Mouse (Mus musculus) kidney, adult 2 months (tissue): ENCODE measurements around the gene Arpc2. TPM values are rescaled to one million over a fixed set of nuclear protein-coding genes. Genes with fewer than 3 reads are reported as not detected.

Experiments used
- DNase-seq: peaks from one replicate; pipeline ENCODE4 v3.0.0; 2021
- H3K27ac ChIP-seq: fragments of 200-500 bp; 2 replicates; pipeline ENCODE4 v1.5.1; 2012; ENCODE audit warnings: low read depth, low read length, control low read depth, inconsistent platforms; ENCODE audit not compliant: insufficient read depth
- H3K27me3 ChIP-seq: fragments of 200-500 bp; replicated peaks from 2 replicates; pipeline ENCODE4 v1.6.1; 2012; ENCODE audit warnings: mild to moderate bottlenecking, moderate library complexity, low read length, inconsistent platforms; ENCODE audit not compliant: control insufficient read depth, insufficient read depth
- H3K36me3 ChIP-seq: fragments of 200-500 bp; 2 replicates; pipeline ENCODE4 v1.6.1; 2012; ENCODE audit warnings: mild to moderate bottlenecking, moderate library complexity, low read length, inconsistent platforms; ENCODE audit not compliant: control insufficient read depth, insufficient read depth
- H3K4me1 ChIP-seq: fragments of 200-500 bp; 2 replicates; pipeline ENCODE4 v1.6.1; 2011; ENCODE audit warnings: low read length; ENCODE audit not compliant: control insufficient read depth, insufficient read depth
- H3K4me3 ChIP-seq: fragments of 200-500 bp; 2 replicates; pipeline ENCODE4 v1.5.1; 2011; ENCODE audit warnings: mild to moderate bottlenecking, low read depth, low read length, control low read depth; ENCODE audit not compliant: insufficient read depth
- CTCF ChIP-seq: fragments of 200-500 bp; conservative IDR thresholded peaks from 2 replicates; pipeline ENCODE4 v1.5.1; 2011; ENCODE audit warnings: low read depth, mild to moderate bottlenecking, control low read depth, low read length, moderate library complexity, mixed read lengths; ENCODE audit not compliant: insufficient read depth, insufficient read length
- POLR2A ChIP-seq: fragments of 200-500 bp; IDR thresholded peaks from one replicate; pipeline ENCODE4 v1.6.1; 2011; ENCODE audit warnings: low read depth, low read length, control low read depth
- WGBS: fragments of 180-500 bp; shearing (Covaris S2); methylation state at CpG from one replicate; pipeline ENCODE4 v1.1.7; 2018; 5-methylcytosine and 5-hydroxymethylcytosine counted together
- polyA plus RNA-seq: library from polyadenylated mRNA; depleted of rRNA; stranded (reverse); fragments of >200 nt; gene quantifications from 2 replicates; pipeline ENCODE4 v1.2.3, GENCODE M21; 2012

Arpc2 gene
- polyA plus RNA-seq, 1 experiment, result 124 TPM

DNA sequence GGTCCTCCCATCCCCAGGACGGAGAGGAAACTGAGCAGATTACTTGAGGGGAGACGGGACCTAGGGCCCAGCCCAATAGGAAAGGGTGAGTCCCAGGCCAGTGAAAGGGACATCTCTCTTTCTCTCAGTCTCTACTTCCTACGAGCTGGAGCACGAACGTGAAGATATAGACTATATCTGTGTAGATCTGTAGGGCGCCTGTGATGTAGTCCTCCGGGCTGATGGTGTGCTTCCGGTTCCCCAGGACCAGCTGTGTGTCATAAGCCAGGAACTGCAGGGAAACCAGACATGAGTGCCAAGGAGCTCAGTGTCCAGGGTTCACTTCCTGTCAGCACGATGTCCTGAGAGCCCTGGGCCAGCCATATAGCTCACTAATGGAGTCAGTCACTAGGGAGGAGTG is 53.4 kb downstream of the Arpc2 start:
- H3K4me1 ChIP-seq, result no peaks in the 10 kb centered on the region; the same call in 1 of the 2 replicates
- H3K27me3 ChIP-seq, result no peaks in the 10 kb centered on the region
- 70% methylated on average over 9 of the region's 9 CpGs for whole genome bisulfite sequencing
- TF ChIP-seq CTCF, result no peak
- TF ChIP-seq POLR2A, result no peak
- H3K36me3 ChIP-seq, result no peaks in the 10 kb centered on the region
- H3K27ac ChIP-seq, result no peak overlapping the region
- peak; percentile 30 for DNase-seq
- H3K4me3 ChIP-seq, result no peak overlapping the region

DNA sequence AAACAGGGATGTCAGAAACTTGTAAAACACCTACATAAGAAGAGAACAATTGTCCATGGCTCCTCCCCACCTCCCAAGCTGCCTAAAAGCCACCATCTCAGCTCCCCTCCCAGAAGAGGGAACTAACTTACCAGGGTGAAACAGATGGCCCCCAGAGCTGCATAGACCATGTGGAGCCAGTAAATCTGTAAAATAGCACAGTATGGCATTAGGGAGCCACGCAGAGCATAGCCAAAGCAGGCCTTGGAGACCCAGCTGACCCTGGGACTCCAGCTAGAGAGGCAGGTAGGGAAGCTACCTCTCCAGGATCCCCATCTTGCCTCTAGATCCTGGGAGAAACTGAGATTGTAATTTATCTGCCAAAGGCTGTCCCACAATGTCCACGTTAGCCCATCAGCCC is 53.9 kb downstream of the Arpc2 start:
- TF ChIP-seq POLR2A, result no peak
- TF ChIP-seq CTCF, result no peak
- no peak overlapping the region for H3K4me3 ChIP-seq
- H3K27me3 ChIP-seq, result no peaks in the 10 kb centered on the region
- no peak for DNase-seq
- 77% methylated on average over 2 of the region's 2 CpGs for WGBS
- H3K4me1 ChIP-seq, result peaks cover under 1% of the 10 kb centered on the region; the same call in 1 of the 2 replicates
- H3K27ac ChIP-seq, result no peak overlapping the region
- H3K36me3 ChIP-seq, result no peaks in the 10 kb centered on the region

DNA sequence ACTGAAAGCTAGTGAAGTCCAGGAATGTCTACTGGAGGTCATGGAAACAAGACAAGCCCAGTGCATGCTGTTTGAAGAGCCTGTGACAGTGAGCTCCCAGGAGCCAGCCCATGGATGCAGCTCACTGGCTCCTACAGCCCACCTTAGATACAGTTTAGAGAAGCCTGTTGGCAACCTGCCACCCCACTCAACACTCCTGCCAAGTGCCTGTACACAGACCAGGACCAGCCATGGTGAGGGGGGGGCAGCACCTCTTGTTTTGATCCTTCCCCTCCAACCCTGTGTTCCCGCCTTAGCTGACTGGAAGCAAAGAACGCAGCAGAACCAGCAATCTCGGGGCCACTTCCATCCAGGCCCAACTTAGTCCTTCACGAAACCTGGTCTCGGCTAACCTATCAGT is 54.3 kb downstream of the Arpc2 start:
- TF ChIP-seq POLR2A, result no peak
- Histone ChIP-seq H3K4me3 (no peak overlapping the region), H3K27ac (no peak overlapping the region), H3K4me1 (peaks cover 4% of the 10 kb centered on the region), H3K36me3 (no peaks in the 10 kb centered on the region), H3K27me3 (no peaks in the 10 kb centered on the region)
- WGBS, result 73% methylated on average over 5 of the region's 5 CpGs
- DNase-seq, result peak; percentile 24

DNA sequence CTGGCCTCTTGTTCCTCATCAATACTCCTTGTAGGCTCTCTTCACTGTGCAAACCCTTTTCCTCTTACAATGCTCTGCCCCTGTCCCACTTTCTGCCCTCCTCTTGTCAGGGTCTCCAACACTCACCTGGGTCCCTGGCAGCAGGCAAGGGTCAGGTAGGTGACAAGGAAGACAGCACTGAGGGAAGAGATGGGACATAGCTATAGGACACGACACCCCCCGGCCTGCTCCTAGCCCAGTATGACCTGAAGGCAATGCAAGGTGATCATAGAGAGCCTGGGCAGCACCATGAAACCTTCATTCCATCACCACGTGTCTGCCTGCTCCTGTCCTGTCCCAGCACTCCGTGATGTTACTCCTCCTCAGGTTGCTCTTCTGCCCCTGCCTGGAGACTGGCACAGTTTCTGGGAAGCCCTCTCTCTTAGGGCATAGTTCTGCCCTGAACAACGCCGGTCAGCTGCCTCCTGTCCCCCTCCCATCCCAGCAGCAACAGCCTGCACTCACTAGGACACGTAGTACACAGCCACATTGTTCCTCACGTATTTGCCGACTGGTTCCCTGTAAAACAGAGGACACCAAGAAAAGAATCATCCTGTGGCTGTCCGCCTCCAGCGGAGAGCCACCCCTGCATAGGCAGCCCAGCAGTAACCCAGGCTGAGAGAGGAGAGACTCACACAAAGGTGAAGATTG is 56.6 kb downstream of the Arpc2 start:
- 88% methylated on average over 11 of the region's 11 CpGs for WGBS
- TF ChIP-seq CTCF (no peak), POLR2A (no peak)
- no peak for DNase-seq
- Histone ChIP-seq H3K36me3 (no peaks in the 10 kb centered on the region), H3K27ac (no peak overlapping the region), H3K27me3 (no peaks in the 10 kb centered on the region), H3K4me3 (no peak overlapping the region), H3K4me1 (peaks cover 19% of the 10 kb centered on the region)

DNA sequence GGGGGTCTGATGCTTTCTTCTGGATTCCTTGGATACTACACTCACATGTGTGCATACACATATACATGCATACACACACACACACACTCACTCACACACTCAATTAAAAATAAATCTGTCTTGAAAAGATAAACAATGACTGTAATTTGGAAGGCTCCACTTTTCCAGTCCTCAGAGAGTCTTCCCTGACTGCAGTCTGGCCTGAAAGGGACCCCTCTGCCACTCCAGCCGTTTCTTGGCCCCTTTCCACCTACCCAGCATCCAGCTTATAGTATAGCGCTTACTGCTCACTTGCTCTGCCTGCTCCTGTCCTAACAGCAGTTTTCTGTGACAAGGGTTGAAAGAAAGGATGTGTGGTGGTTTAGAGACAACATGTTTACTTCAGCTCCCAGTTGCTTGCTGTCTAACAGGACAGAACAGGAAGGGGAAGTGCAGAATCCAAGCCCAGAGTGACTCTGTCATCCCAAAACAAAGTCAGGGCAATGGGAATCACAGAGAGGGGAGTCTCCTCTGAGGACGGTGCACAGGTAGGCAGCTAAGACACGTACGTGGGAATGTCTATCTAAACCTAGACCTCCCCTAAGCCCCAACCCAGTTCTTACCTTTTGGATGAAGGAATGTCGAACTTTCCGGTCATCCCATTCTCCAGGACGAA is 57.5 kb downstream of the Arpc2 start:
- 81% methylated on average over 8 of the region's 8 CpGs for WGBS
- TF ChIP-seq POLR2A (no peak), CTCF (no peak)
- Histone ChIP-seq H3K27ac (peak overlapping the region; percentile 10; the same call in 1 of the 2 replicates), H3K36me3 (no peaks in the 10 kb centered on the region), H3K4me3 (no peak overlapping the region), H3K27me3 (no peaks in the 10 kb centered on the region), H3K4me1 (peaks cover 25% of the 10 kb centered on the region)
- DNase-seq, result no peak

DNA sequence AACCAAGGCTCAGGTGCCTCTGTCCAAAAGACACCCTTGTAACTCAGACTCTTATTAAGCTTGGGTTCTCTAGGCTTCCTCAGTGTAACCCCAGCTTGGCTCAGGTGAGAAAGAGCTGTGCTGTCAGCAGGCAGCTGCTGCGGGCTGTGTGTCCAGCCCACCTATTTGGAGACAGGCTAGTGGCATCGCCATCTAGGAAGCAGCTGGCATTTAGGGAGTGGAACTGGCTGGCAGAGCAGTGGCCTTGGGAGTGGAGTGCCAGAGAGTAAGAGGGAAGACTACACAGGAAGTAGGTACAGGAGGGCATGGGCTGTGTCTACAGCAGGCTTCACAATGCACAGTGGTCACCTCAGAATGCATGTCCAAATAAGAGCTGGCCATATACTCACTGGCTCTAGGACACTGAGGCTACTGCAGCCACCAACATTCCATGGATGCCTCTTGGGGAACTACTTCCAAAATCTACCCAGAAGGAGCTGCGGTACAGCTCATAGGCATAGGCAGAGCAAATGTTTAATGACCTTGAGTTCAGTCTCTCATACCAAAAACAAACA is 58.3 kb downstream of the Arpc2 start:
- H3K4me3 ChIP-seq, result no peak overlapping the region
- H3K27me3 ChIP-seq, result no peaks in the 10 kb centered on the region
- no peak for TF ChIP-seq CTCF
- no peak for TF ChIP-seq POLR2A
- DNase-seq, result no peak
- H3K27ac ChIP-seq, result peak overlapping the region; percentile 10; the same call in 1 of the 2 replicates
- no peaks in the 10 kb centered on the region for H3K36me3 ChIP-seq
- WGBS, result 73% methylated on average over 3 of the region's 3 CpGs
- peaks cover 26% of the 10 kb centered on the region for H3K4me1 ChIP-seq

DNA sequence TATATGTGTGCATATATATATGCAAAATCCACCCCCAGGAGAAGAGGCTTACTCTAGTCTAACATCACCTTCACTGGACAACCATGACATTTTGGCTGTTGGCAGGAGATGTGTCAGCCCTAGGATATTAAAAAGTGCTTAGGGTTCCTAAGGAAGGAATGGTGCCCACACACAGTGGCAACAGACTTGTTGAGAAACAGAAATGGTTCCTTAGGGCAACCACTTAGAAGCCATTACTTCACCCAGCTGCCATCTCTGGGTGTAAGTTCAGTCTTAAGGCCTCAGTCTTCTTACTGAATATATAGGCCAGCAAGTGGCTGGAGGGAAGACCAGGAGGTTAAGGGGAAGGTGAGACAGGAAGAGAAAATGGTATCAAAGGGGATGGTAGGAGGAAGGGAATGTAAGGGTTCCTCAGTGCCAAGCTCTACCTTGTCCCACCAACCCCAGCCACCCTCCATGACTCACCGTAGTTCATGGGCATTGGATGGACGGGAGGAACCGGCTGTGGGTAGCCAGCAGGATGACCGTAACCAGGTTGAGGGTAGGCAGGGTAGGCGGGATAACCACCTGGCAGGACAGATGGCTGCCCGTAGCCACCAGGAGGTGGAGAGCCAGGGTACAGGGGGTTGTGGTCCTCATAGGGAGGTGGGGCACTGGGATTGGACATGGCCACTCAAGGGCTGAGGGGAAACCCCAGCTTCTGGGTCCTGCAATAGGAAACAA is 59.0 kb downstream of the Arpc2 start:
- DNase-seq, result no peak
- Histone ChIP-seq H3K4me1 (peaks cover 26% of the 10 kb centered on the region), H3K4me3 (no peak overlapping the region), H3K36me3 (no peaks in the 10 kb centered on the region), H3K27me3 (no peaks in the 10 kb centered on the region), H3K27ac (peak overlapping the region; percentile 94)
- 83% methylated on average over 6 of the region's 6 CpGs for WGBS
- no peak for TF ChIP-seq POLR2A
- no peak for TF ChIP-seq CTCF
